Mouse (Mus musculus) monocyte, adult 5-6 weeks (primary cell): ENCODE measurements around the gene Ube4b. TPM values are rescaled to one million over a fixed set of nuclear protein-coding genes. Genes with fewer than 3 reads are reported as not detected.
"Not testable (repeated sequence)": the region's sequence is repeated elsewhere in the genome, so short reads cannot be mapped to it uniquely, and the experiment has no call there.

Experiments used
- ATAC-seq: fragments of 153-309, 156-312 bp; replicated peaks from 2 replicates; pipeline ENCODE4 v1.8.0; 2017; ENCODE audit warnings: mild to moderate bottlenecking; ENCODE audit not compliant: low TSS enrichment, insufficient number of reproducible peaks, severe bottlenecking, poor library complexity, low FRiP score
- total RNA-seq: library from RNA; stranded (forward); fragments of 200-1000, 200-491, 200-594 nt; gene quantifications from 3 replicates; pipeline ENCODE4 v1.2.3, GENCODE M21; 2017

Gene Ube4b
- 19.5 to 29.6 TPM (median 20.9 TPM) in 3 replicates for total RNA-seq

DNA sequence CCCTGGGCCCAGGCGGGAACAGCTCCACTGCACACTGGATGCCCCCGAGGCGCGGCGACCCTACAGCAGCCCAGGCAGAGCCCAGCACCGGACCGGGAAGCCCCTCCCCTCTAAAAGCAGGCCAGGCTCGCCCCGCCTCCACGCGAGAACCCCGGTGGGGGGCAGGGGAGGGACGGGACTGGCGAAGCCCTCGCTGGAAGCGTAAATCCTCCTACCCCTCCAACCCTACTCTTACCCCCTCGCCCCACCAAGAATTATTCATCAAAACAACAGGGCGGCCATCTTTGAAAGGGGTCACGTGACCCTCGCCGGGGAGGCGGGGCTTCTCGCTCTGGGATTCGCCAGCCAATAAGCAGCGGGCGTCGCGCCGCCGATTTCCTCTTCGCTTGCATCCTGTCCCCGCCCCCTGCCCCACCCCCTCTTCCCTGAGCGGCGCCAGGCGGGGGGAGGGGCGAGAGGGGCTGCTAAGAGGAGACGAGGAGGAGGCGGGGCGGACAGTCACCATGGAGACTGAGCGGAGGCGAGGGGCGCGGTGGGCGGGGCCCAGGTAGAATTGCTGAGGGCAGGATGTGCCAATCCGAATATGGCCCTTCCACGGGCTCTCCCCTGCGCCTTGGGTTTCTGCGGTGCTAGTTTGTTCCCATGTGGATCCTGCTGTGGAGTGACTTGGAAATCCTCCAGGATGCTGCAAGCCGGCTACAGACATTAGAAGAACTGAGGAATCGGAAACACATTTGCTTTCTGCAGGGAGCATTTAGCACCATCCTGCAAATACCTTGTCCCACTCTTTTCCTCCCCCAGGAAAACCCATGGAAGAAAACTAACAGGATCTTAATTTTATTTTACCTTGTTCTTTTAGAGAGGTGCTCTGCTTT, at the start of gene Ube4b:
Gene Ube4b, minus strand, starts transcription at position 425 of the 875 bp plus-strand sequence.
- ATAC-seq: peak; percentile 95

DNA sequence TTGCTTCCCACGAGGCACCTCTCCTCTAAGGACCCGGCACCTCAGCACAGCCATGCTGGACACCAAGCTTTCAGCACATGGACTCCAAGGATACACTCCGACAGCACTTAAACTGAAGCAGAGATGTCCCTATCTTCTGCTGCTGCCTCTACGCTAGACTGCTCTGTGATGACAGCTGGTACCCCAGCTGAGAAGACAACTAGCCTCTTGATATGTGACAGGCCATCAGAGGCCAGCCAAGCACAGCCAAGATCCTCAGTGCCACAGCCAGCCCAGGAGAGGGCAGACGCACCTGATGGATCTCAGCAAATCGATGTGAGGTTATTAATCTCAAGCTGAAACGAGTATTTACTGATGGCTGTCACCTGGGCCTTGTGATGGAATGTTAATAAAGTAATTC, 48.5 kb upstream of the Ube4b start:
- ATAC-seq: no peak

DNA sequence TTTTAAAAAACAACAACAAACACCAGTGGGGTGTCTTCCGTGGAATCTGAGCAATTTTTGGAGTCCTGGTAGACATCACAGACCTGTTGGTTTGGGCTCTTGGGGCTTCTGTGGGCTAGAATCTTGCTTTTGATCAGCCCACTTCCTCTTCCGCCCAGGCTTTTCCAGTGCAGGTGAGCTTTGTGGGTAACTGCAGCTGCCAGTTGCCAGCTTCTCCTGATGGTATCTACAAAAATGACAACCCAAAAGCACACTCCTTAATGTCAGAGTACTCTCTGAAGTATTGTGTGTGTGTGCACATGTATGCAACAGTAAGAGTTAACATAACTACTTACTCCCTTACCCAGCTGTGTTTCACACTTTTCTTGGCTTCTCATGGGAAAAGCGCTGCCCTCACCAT, 43.0 kb upstream of the Ube4b start:
- ATAC-seq: no peak

DNA sequence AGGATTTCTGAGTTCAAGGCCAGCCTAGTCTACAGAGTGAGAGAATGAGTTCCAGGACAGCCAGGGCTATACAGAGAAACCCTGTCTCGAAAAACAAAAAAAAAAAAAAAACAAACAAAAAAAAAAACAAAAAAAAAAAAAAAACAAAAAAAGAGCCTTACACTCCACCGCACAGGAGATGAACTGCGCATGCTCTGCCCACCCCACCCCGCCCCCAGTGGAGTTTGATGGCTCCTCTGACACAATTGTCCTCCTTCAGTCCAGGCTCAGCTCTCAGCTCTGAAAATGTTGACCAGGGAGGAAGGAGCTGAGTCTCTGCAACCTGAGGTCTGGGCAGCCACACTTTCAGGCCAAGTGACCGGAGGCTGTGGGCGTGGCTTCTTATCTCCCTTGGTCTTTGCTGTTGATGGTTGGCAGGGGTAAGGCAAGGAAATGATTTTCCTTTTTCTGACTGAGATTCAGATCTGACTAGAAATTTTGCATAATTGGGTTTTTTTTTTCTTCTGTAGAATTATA, 36.9 kb upstream of the Ube4b start:
- ATAC-seq: no peak

DNA sequence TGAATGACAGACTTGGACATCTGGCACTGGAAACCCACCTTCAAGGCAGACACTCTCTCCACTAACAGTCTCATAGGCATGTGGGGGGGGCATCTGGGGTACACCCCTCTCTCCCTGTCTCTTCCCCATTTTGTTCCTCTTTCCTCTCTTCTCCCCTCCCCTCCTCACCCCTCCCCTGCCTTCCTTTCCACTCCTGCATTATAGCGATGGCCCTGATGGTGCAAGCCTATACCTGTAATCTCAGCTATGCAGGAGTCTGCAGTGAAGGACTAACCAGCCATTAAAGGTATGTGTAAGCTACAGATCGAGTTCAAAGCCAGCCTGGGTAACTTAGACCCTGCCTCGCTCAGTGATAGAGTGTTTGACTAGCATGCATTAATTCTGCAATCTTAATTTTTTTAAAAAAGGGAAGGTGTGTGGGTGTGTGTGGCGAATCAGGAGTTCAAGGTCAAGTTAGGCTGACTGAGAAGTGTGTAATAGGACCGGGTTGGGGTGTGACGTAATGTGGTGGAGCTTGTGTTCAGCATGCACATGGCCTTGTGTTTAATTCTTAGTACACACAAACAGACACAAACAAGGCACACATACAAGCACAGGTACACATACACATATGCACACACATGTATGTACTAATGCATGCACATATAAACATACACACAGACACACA, 35.9 kb upstream of the Ube4b start:
- peak; percentile 61; the same call in 1 of the 2 replicates for ATAC-seq

DNA sequence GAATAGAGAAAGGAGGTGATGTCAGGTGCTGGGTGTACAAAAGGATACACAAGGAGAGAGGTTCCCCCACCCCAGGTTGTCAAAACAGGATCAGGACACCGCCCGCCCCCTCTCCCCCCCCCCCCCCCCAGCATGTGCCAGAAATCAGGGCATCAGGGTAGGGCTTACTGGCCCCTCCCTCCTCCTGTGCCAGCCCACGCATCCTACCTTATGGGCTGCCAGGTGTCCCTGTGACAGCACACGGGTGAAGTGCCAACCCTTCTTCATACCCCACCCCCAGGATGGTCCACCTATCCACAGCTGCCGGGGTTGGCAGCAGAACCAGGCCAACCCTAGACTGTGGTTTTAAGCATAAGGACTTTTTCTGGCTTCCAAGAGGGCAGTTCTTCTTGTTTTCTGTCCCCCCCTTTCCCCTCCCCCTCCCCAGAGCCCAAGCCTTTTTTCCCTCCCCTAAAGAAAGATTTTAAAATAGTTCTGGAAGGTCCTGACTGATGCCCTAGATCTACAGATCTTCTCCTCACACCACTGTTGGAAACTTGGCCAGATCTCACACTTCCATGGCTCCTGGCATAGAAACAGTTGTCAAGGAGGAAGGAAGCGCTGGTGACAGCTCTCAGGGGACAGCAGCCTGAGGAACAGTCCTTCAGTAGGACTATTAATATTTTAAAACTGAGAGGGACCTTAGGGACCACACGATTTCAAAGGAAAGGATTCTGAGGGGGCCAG, 35.2 kb upstream of the Ube4b start:
- no peak for ATAC-seq

DNA sequence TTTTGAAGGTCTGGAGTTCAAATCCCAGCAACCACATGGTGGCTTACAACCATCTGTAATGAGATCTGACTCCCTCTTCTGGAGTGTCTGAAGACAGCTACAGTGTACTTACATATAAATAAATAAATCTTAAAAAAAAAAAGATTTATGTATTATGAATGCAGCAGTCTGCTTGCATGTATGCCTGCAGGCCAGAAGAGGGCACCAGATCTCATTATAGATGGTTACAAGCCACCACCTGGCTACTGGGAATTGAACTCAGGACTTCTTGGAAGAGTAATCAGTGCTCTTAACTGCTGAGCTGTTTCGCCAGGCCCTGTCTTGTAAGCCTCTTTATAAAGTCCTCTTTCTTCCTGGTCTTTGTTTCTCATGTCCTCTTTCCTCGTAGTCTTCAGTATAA, 33.9 kb upstream of the Ube4b start:
- ATAC-seq: not testable (repeated sequence)

DNA sequence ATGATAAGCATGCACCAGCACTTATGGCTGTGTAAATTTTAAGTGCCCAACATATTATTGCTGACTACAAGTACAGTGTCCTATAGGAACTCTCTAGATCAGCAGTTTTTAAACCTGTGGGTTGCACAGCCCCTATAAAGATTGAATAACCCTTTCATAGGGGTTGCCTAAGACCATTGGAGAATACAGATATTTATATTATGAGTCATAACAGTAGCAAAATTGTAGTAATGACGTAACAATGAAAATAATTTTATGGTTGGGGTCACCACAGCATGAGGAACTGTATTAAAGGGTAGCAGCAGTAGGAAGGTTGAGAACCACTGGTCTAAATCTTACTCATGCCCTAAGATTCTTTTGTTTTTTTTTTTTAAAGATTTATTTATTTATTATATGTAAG, 32.9 kb upstream of the Ube4b start:
- ATAC-seq: no peak

DNA sequence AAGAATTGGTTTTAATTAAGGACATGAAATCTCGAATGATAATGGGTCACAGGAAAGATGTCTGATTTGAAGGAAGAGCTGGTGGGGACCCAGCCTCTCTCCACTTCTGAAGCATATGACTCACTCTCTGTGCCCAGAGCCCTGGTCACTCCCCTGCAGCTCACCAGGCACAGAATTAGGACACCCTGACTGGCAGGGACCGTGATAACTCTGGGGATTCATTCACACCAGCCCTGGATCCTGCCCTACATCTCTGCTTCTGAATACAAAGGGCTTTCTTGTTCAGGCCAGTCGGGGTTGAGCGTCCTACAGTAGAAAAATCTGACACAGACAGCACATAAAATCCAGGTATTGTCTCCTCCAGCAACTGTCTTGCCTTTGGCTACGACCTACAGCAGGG, 32.0 kb upstream of the Ube4b start:
- no peak for ATAC-seq

DNA sequence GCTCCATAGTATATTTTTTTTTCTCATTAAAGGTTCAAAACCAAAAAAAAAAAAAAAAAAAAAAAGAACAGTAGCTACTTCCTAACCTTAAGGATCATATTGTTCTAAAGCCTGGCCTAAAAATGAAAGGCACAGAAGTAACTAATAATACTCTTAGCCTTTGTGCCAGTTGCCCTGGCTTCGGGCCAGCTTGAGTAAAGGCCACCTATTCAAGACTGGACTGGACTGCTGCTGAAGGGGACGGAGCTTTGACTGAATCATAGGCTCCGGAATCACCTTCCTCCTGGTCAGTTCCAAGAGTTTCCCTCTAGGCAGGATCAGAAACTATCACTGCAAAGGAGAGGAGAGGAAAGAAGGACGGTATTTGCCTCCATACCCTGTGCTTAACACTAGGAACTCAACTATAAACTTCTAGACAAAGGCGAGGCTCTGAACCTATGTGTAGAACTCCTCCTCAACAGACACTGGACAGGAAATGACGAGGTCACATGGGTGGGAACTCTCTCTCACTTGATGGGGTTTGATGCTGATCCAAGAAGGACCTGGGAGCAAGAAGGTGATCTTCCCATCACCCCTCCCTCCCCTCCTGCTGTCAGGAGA, 31.4 kb upstream of the Ube4b start:
- ATAC-seq: no peak

DNA sequence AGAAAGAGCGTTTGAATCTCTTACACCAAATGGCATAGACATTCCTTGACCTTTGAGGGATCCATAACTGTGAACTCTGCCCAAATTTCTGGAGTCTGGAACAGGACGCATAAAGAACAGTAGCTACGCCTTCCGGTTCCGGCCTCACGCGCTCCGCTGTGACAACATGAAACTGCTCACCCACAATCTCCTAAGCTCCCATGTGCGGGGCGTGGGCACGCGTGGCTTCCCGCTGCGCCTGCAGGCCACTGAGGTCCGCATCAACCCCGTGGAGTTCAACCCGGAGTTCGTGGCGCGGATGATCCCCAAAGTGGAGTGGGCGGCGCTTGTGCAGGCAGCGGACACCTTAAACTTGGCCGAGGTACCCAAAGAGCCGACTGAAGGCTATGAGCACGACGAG, 30.6 kb upstream of the Ube4b start:
- ATAC-seq: peak; percentile 88

DNA sequence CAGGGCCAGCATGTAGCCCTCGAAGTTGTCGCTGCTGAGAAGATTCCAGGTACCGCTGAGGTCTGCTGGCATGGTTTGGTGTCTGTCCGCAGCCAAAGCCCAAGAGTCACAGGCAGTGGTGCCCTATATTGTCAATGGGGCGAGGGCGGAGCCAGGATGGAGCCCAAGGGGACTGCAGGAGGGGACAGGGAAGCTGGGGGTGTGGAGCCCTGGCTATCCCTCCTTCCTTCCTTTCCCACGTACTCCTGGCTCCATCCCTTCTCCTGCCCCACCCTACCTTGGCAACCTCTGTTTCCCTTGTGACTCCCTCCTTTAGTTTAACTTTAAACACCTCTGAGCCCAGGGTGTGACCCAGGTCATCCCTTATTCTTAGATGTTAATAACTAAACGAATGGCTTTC, 28.3 kb upstream of the Ube4b start, which contains the start of gene Rbp7:
Gene Rbp7, minus strand, starts transcription at position 100 of the 400 bp plus-strand sequence.
- no peak for ATAC-seq

DNA sequence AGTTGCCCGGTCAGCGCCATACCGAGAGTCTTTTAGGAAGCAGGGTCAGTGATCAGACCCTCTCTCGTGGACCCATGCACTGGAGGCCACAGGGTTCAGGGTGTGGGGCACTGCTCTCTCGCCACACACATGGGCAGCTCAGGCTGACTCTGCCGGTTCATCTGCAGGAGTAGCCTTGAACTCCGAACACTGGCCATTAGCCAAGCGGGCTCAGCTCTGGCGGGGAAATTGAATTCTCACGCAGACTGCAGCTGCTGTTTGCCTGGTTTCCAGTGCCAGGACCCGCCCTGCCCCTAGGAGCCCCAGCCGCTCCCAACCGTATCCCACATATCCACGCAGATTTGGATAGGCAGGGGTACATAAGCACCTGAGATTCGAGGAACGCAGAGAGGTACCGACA, 27.7 kb upstream of the Ube4b start:
- ATAC-seq: no peak

DNA sequence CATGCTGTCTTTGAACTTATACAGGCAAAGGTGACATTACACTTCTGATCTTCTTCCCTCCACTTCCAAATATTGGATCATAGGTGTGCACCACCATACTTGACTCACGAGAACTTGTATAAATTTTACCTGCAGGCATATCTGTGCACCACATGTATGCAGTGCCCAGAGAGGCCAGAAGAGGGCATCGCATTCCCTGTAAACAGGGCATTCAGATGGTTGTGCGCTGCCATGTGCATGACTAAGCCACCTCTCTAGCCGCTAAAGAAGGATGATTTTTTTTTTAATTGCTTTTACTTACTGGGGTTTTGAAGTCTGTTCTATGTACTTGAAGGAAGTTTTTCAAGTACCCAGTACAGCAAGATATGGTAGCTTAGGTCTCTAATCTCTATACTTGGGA, 27.1 kb upstream of the Ube4b start:
- no peak for ATAC-seq

DNA sequence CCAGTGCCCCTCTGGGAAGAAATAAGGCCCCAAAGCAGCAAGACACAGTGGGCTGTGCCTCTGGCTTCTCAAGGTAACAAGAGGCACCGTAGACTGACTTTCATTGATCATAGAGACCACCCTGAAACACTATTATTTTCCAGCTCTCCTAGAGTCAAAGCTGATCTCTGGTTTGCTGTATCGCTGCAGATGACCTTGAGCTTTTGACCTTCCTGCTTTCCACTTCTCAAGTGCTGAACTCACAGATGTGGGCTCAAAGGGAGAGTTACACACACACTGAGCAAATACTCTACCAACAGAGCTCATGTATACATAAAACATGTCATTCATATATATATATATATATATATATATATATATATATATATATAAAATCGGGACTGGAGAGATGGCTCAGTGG, 24.1 kb upstream of the Ube4b start:
- no peak for ATAC-seq

DNA sequence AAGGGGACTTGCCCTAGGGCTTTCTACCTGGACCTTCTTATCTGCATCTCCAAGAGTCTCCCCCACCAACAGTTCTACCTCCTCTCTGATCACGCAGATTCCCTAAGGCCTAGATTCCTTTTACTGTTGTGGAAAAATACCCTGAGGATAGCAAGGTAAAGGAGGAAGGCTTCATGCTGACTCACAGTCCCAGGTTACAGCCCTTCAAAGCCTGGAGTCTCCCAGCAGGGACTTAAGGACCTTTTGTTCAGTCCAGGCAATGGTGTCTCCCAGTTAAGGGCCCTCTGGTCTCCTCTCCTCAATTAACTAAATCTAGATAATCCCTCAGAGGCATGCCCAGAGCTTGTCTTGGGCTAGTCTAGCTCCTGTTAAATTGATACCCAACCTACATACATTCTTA, 19.8 kb upstream of the Ube4b start:
- 0 out of 2 replicates have a peak, but pooled peaks have one; percentile 14 for ATAC-seq

DNA sequence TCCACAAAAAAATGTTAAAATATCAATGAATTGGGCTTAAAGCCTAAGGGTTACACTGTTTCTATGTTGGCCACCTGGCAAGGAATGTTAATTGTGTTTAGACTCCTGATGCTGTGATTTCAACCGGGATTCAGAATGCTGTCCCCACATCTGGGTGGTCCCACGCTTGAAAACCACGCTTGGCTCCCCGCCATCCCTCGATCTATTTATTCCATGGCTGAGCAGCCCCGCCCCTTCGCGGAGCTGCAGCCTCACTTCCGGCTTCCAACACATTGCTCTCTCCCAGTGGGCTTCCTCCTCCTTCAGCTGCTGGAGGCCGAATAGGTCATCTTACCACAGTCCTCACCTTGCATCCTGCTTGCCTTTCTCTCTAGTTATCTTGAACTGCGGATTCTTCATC, 19.3 kb upstream of the Ube4b start:
- ATAC-seq: no peak

DNA sequence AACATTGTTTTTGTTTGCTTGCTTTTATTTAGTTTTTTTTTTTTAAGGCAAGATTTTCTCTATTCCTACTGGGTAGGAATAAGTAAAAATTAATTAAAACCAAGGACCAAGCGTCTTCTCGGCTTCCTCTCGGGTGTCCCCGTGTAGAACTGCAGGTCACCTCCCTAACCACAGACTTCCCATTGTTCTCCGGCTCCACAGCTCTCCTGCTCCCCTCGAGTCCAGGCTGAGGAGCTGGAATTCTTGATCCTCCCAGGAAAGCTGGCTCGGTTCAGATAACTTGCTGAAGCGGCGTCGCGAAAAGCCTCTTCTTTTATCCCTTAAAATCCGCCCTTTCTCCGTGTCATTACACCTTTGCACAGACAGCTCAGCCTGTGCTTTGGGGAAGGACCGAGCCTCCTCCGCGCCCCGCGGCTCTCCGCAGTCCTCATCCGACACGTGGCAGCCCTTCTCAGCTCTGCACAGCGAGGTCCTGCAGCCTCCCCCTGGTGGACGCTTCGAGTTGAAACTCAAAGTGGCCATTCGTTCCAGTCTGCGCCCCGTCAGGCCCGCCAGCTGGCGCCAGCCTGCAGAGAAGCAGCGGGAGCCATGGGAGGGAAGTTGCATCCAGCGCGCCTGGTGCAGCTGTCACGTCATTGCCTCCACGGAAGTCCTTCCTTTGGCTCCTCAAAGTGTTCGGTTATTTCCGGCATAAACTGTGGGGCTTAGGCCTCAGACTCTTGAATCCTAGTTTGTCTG, 18.6 kb upstream of the Ube4b start:
- ATAC-seq: peak; percentile 99
